Mouse (Mus musculus): Measurements from ENCODE around the gene Bex6.
"Not testable (repeated sequence)": the region's sequence is repeated elsewhere in the genome, so short reads cannot be mapped to it uniquely, and the experiment has no call there.

Gene Bex6

DNA sequence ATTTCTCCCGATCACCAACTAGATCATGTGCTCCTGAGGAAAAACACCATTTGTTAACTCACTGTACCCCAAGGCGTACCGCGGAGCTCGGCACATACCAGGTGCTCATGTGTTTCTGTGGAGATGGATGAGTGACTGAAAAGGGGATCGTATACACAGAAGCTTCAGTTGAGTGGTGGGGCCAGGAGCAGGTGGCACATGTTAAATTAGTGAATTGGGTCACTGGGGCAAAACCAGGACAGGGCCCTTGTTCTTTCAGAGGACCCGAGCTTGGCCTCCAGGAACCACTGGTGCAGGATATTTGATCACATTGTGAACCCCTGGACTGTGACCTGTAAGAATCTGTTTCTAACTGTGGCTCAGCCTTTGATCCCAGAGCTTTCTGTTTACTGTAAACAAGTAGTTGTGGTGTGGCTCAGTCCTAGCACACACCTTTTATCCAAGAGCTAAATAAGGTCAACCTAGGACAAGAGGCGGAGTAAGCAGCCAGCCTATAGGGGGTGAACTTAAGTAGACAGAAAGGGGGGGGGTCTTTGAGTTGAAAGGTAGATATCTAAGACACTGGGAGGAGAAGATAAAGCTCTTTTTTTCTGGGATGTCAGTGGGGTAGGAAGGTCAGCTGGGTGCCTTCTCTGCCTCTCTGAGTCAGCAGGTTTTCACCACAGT, 5.2 kb upstream of the Bex6 start:
- DNase-seq: no peak

DNA sequence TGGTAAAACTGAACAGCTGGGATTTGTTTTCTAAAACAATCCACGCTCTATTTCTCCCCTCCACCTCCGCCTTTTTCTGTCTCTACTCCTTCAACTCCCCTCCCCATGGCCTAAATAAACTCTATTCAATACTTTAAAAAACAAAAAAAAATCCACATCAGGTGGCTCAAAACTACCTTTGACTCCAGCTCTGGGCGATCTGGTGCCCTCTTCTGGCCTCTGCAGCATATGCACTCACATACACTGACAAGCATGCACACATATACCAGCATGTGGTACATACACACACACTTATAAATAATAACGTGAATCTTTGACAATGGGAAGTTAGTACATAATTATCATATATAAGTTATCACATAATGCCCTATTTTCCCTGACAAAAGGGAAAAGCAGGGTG, 4.6 kb upstream of the Bex6 start:
- no peak for DNase-seq

DNA sequence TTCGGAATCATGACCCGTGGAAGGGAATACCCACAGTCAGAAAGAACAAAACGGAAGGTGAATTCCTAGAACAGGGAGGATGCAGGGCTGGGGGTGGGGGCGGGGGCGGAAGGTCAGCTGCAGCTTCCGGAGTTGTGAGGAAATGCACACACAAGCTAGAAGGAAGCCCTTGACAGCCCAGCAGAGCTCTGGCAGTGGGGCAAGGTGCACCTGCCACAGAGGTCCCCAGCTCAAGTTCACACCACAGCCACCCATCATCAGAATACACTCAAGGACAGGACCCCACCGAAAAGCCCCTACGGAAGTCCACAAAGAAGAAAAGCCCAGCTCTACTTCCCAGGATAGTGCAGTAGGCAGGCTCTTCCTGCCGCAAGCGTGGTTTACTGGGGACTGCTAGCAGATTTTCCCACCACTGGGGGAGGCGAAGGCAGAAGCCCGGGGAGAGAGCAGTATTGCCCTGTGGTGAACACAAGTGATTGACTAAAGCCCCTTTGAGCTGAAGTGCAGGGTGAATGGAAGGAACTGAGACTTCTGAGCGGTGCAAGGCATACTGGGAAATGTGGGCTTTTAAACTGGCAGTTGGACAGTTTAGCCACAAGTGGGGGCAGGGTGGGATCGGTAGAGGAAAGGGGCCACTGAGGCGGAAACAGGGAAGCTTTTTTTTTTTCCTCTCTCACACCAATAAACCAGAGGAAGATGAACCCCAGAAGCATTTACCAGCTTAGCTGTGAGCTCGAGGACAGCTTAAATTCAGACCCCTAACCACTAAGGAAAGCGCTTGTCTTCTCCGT, 2.5 kb upstream of the Bex6 start:
- DNase-seq: peak; percentile 62 to 63

DNA sequence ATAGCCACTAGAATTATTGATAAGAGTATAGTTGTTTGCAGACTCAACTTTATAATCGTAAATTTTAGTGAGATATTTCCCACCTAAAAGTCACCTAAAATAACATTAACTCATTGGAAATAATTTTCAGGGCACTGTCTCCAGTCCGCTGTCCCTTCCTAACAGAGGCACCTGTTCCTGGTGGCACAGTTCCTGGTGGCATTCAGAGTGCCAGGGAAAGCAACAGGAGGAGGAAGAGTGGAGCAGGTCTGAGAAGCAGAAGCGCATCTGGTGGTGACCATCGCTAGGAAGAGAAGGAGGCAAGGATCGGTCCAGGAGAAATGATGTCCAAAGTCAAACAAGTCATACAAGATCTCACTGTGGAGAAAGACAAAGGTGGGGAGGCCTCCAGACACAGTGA, 6.4 kb downstream of the Bex6 start:
- DNase-seq: no peak

DNA sequence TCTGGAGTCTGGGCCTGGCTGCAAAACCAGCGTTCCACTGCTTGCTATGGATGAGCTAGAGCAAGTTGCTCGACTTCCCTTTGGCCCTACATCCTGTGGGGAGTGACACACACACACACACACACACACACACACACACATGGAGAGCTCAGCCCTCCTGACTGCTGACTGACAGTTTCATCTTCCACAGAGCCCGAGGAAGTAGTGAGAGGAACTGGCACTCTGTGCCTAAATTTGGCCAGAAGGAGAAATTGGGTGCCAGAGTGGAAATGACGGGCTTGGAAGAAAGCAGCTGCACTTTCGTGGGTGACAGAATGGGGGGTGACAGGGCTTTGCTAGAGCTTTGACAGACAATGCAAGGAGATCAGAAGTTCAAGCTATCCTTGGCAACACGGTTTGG, 9.5 kb downstream of the Bex6 start:
- DNase-seq: peak in 1 of 2 experiments; percentile 33

DNA sequence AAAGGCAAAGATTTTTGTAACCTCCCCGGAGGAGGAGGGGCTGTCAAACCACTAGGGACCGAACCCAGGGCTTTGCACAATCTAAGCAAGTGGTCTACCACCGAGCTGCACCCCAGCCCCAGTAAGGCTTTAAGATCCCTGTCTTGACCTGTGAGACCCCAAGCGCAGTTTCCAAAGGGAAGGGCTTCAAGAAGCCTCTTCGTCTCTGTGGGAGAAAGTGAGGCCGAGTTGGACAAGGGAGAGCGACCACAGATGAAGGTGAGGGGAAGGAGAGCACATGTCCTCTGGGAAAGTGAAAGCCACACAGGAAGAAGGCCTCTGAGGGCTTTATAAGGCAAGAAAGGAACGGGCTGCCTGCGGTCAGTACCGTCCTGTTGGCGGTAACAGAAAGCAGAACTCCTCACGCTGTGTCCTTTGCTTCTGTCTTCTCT, 10.4 kb downstream of the Bex6 start:
- DNase-seq: peak; percentile 51 to 55

DNA sequence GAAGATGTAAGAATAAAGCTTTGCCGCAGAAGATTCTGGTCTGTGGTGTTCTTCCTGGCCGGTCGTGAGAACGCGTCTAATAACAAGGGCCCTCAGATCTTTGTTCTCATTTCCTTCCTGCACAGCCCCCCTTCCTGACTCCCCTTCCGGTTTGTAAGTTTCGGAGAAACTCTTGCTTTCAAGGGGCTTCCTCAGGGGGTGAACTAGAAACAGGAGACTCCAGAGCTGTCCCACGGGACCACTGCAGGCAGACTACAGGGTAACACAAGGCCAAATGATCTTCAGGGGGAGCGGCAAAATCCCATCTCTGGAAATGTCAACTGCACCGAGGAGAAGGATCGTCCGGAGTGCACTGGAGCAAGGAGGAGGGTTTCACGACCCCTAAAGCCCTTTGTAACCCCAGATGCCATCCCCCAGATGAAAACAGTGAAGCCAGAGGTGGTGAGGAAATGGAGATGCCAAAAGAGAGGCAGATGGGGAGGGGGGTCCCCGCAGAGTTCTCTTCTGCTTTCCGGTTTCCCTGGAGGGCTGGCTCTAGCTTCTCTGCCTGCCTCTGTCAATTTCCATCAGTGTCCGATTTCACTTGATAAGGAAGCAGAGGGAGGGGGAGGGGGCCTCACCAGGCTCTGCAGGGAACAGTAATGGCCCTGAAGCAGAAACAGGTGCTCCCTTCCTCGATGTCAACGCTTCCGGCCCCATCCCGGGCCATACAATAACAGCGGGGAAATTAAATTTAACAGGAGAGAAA, 20.8 kb downstream of the Bex6 start:
- DNase-seq: peak; percentile 35 to 44

DNA sequence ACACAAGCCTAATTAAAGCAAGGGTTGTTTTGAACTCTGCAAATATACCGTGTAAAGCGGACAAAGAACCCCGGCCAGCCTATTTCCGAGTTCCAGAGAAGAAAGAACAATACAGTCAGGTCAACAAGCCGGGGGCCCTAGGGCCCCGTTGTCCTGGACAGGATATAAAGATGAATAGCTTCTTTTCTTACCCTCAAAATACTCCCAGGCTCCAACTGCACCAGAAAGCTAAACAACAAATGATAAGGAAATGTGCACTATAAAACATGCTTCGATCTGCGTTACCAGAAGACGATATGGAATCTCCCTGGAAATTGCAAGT, 21.3 kb downstream of the Bex6 start:
- no peak for DNase-seq

DNA sequence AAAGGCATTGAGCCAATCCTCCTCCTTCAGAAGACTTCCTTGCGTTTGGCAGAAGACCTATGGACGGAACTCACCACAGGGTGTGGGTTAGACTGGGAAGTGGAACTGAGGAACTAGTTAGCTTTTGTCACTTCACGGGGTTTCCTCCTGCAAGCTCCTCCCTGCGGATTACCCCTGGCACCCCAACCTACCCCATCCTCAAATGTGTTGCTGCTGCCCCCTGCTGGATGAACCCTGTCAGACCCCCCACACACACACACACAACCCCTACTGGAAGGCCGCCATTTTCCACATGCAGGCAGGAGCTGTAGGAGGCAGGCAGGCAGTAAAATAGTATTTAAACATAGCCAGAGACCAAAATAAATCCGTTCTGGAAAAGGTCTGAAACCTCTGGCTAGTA, 23.1 kb downstream of the Bex6 start:
- peak; percentile 88 to 92 for DNase-seq

DNA sequence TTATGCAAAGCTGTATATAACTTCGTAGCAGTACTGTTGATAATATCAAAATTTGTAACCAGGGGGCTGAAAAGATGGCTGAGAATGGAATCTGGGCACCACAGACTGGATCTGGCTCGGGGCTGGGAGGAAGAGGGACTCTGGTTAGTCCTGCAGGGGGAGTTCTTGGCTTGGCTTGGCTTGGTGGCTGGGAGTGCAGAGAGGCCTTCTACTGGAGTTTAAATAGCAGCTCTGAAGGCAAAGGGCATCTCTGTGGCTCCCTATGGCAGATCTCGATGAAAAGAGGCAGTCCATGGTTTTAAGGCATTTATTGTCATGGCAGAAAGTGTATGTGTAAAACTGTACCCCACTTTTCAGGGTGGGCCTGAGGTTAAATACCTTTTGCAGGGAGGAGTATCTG, 25.3 kb downstream of the Bex6 start:
- DNase-seq: no peak

DNA sequence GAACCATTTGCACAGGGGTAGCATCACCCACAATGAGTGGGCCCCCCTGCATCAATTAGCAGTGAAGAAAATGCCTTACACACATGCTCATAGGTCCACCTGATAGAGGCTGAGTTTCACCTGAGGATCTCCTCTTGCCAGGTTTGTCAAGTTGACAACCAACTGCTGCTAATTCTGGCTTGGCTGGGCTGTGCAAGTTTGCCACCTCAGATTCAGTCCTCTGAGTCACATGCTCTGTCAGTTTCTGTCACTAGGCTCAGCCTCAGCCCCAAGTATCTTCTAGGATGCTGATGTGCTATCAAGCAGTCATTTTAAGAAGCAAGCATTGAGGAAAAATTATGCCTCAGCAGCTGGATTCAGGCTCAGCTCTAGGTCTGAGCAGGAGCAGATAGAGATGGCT, 34.5 kb downstream of the Bex6 start:
- DNase-seq: no peak

DNA sequence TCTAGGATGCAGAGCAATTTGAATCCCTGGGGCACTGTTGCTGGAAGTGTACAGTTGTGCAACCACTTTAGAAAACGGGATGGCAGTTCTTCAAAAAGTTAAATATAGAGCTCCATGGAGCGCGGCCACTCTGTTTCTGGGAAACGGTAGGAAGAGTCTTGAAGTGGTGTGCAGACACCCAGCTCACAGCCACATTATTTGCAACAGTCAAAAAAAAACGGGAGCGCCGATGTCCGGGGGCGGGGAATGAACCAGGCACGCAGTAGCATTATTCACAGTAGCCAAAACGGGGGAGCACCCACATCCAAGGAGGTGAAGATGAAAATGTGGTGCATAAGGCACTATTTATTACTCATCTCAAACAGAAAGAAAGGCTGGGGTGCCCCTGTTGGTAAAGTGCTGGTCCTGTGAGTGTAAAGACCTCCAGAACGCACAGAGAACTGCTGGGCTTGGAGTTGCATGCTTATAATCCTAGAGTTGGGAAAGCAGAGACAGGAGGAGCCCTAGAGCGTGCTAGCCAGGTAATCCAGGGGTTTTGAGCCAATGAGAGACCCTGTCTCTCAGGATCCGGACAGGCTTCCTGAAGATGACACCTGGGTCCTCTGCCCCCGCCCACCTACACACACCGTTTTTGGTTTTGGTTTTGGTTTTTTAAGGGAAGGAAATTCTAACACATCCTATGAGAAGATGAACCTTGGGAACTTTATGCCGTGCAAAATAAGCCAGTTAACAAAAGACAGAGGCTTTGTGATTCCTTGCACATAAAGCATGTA, 35.4 kb downstream of the Bex6 start:
- DNase-seq: no peak

DNA sequence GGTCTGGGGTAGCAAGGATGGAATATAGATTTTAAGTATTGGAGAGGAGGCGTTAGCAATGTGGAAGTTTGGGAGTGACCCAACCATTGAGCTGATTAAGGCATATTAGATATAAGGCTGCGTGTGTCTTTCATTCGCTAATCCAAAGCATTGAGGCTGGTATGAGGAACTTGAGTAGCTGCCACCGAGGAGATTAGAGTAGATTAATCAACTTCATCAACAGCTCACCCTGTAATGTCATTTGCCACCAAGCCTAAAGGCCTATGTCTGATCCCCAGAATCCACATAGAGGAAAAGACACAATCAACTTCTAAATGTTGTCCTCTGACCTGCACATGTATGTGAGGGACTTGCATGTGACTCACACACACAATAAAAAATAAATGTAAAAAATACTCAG, 42.2 kb downstream of the Bex6 start:
- DNase-seq: no peak

DNA sequence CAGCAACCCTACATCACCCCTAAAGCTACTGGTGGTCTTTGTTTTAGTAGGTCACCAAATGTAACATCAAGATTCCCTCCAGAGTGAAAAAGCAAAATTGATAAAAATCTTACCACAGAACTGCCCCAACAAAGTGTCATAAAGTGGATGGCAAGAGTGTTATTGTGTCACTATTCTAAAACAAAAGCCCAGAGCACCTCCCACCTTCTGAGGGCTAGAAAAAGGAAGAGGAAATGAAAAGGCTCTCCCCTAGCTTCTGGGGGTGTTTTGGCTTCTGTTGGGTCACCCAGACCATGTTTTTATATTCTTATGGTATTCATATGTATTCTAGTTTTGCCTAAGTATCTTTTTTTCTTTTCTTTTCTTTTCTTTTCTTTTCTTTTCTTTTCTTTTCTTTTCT, 42.8 kb downstream of the Bex6 start:
- DNase-seq: no peak

DNA sequence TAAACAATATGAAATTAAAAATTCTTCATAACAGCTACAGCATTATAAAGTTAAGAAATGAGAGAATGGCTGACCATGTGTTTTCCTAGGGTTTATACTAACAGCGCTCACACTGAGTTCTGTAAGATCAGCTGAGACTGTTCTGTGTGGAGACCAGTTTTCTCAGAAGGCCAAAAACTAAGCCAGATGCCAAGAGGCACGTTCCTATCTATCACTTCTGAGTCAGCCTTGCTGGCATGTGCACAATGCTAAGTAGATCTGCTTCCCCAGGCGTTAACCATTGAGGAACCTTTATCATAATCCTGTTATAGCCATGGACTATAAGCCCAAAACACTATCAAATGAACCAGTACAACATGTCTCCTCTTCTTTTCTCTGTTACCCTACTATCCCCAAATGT, 52.4 kb downstream of the Bex6 start:
- DNase-seq: not testable (repeated sequence)
